Mouse (Mus musculus) kidney, adult 11 months (tissue): ENCODE results near the gene Tor2a.
A peak's percentile ranks its signal among the peaks of the same experiment; 100 is the strongest.

Experiments used
- DNase-seq: peaks from one replicate; pipeline ENCODE4 v3.0.0; 2022

The Tor2a gene

DNA sequence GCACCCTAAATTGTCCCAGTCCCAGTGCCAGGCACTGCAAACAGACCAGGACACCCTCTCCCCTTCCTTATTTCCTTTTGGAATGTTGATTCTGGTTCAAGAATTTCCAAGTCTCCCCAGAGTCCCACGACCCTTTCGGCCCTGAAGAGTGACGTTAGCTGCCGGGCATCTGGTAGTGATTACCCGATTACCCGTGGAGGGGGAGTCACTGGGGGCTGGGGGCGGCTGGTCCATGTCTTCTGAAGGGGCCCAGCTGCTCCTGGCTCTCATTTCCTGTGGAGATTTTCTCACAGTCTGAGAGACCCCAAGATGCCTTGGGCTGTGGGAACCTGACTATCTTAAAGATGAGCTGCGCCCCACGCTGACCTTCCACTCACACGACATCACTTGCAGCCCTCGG, 26.2 kb upstream of the Tor2a start:
- DNase-seq: no peak

DNA sequence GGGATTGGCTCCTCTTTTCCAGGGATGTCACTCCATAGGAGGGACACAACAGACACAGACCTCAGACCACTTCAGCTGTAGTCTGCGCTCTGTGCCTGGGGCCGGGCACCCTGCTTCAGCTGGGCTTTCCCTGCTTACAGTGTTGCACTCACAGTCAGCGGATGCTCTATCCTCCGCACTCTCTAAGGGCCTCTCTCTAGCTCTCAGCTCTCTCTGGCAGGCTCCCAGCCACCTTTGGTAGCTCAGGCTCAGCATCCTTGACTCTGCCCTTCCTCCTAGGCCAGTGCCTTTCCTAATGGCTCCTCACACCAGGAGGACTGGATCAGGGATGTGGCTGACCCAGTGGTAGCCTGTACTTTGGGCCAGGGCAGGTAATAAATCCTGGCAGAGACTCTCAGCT, 25.1 kb upstream of the Tor2a start:
- no peak for DNase-seq

GRCm38 (mm10) chr2:32732695-32733094, 24.3 kb upstream of the Tor2a start:
- DNase-seq: no peak

GRCm38 (mm10) chr2:32734480-32734879, 22.6 kb upstream of the Tor2a start:
- DNase-seq: no peak

- DNase-seq: peak; percentile 77
Observed at GRCm38 (mm10) chr2:32734933-32735332, 22.1 kb upstream of the Tor2a start.

- no peak for DNase-seq
Observed at GRCm38 (mm10) chr2:32736306-32736829, 20.7 kb upstream of the Tor2a start.

DNA sequence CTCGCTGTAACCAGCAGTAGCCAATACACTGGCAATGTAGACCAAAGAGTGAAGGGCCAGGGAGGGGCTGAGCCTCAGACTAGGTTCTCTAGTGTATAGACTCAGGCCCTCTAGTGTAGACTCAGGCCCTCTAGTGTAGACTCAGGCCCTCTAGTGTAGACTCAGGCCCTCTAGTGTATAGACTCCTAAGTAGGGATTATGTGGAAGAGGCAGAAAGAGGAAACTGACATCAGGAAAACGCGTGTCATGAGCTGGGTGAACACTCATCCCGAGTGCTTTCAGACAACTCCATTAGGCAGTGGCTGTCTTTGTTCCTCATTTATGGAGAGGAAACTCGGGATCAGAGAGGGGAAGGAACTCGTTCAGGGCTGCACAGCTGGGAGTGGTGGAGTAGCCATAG, 20.0 kb upstream of the Tor2a start:
- DNase-seq: no peak

DNA sequence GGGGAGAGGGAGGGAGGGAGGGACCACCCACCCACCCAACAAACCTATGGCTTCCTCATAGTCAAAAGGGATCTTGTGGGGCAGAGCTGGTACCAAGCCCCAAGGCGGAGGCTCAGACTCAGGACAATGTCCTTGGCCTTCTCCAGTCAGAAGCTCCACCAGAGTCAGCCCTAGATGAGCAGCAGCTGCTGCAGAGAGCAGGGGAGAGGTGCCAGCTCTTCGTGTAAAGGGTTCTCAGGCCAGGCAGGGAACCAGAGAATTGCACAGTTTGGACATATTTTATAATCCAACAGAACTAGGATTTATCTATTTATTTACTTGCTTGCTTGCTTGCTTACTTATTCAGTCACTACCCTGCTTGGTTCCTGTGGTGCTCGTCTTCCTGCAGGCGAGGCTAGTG, 17.7 kb upstream of the Tor2a start:
- no peak for DNase-seq

DNA sequence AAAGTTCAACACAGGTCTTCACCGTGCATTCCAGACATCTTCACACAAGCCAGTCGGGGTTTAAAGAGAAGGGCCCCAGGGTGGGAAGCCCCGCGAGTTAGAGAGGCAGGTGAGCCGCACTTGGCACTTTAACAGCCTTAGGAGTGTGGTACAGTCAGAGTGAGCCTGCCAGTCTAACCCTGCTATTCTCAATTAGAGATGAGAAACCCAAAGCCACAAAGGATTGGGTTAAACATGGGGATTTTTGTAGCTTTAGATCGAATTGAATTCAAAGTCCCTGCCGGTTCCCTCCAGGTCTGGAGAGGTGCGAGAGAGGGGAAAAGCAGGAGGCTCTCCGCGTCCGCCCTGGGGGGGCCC, 16.1 kb upstream of the Tor2a start, which contains the start of gene 6330409D20Rik:
Gene 6330409D20Rik, minus strand, starts transcription at position 101 of the 357 bp plus-strand sequence.
- no peak for DNase-seq

GRCm38 (mm10) chr2:32741273-32742172, 15.5 kb upstream of the Tor2a start:
- no peak for DNase-seq

DNA sequence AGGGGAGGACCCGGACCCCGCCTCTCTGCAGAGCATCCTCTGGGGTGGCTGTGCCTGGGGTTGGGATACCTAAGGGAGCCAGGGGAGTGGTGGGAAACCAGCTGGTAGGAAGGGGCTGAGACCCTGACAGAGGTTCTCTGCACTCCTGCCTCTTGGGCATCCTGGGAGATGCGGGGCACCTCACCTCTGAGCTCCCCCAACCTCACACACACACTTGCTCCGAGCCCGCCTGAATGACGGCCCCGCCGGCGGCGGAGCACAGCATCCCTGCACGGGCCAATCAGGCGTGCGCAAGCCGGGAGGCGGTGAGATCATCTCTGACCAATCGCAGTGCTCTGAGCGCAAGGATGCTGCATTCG, 14.9 kb upstream of the Tor2a start:
- no peak for DNase-seq

- no peak for DNase-seq
Observed at GRCm38 (mm10) chr2:32744272-32744982, 12.6 kb upstream of the Tor2a start.

GRCm38 (mm10) chr2:32749082-32749481, 8.0 kb upstream of the Tor2a start:
- no peak for DNase-seq

- no peak for DNase-seq
Observed at GRCm38 (mm10) chr2:32750199-32750598, 6.8 kb upstream of the Tor2a start.

DNA sequence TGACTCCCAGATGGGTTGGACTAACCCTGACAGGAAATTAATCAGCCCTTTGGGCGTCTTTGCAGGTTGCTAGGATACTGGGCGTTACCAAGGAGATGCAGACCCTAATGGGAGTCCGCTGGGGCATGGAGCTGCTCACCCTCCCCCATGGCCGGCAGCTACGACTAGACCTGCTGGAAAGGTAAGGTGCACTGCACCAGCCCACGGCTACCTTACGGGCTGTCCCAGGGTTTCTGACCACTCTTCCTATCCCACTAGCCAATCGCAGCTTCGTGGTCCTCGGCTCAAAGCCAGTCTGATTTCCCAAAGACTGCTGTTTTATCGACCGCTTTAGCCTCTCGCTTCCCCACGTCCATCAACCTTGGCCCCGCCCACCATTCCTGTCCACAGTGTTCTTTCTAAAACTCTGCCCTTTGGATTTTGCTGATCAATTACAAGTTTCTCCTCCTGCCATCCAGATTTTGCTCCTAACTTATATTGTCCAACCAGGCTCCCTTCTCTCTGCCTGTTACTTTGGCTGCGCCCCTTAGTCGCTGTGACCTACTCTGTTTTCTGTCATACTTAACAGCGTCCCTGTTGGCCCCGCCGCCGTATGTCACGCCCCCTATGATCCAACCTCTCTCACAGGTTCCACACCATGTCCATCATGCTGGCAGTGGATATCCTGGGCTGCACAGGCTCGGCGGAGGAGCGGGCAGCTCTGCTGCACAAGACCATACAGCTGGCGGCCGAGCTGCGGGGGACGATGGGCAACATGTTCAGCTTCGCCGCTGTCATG, 6.0 kb upstream of the Tor2a start:
- DNase-seq: peak; percentile 91

GRCm38 (mm10) chr2:32751665-32752033, 5.4 kb upstream of the Tor2a start:
- no peak for DNase-seq

DNA sequence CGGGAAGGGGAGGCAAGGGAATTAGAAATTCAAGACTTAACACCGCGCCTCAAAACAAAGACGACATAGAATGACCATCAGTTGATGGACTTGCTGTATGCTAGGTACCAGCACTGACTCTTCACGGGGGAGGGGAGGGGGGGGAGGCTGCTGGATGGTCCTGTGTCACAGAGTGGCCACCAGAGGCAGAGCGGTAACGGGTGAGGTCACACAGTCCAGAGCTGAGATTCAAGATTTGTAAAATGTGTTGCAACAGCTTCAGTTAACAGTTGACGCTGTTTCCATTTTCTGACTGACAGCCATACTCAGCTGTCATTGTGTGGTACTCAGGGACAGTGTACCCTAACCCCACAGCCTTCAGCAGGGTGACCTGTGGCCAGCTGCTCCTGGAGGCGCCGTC, 4.9 kb upstream of the Tor2a start:
- no peak for DNase-seq

GRCm38 (mm10) chr2:32756674-32757055, 369 bp upstream of the Tor2a start:
- no peak for DNase-seq

DNA sequence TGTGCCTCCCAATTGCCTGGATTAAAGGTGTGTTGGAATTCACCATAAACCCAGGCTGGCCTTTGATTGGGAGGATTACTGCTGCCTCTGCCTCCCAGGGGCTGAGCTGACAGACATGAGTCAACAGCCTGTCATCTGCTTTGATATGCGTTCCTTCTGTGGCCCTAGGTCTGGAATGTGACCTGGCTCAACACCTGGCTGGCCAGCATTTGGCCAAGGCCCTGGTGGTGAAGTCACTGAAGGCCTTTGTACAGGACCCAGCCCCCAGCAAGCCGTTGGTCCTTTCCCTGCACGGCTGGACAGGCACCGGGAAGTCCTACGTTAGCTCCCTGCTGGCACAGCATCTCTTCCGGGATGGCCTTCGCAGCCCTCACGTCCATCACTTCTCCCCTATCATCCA, 1.5 kb downstream of the Tor2a start:
- peak; percentile 67 for DNase-seq

GRCm38 (mm10) chr2:32759001-32759400, 2.0 kb downstream of the Tor2a start:
- DNase-seq: no peak

DNA sequence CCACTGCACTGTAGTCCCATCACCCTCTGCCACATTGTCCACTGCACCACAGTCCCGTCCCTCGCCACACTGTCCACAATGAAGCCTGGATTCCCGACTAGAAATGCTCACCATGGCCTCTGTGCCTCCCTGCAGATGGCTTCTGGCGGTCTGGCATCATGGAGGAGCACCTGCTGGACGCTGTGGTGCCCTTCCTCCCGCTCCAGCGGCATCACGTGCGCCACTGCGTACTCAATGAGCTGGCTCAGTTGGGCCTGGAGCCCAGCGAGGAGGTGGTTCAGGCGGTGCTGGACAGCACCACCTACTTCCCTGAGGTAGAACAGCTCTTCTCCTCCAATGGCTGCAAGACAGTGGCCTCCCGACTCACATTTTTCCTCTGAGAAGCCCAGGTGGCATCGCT, 4.3 kb downstream of the Tor2a start:
- no peak for DNase-seq

- no peak for DNase-seq
Observed at GRCm38 (mm10) chr2:32761859-32762258, 4.8 kb downstream of the Tor2a start.

- no peak for DNase-seq
Observed at GRCm38 (mm10) chr2:32763353-32763752, 6.3 kb downstream of the Tor2a start.
